Mouse (Mus musculus) thymus, postnatal 10 days (tissue): ENCODE results near the gene Usmg5.

Source experiments
- DNase-seq, 2 experiments: peaks; one replicate each; pipeline ENCODE4 v3.0.0; 2021; ENCODE audit warnings: low spot score in 2 of 2

The Usmg5 gene

GRCm38 (mm10) chr19:47057684-47058083 lies 32.8 kb downstream of the Usmg5 start:
- DNase-seq = no peak

- DNase-seq = no peak
Measured at GRCm38 (mm10) chr19:47053471-47053870, 37.0 kb downstream of the Usmg5 start.

DNA sequence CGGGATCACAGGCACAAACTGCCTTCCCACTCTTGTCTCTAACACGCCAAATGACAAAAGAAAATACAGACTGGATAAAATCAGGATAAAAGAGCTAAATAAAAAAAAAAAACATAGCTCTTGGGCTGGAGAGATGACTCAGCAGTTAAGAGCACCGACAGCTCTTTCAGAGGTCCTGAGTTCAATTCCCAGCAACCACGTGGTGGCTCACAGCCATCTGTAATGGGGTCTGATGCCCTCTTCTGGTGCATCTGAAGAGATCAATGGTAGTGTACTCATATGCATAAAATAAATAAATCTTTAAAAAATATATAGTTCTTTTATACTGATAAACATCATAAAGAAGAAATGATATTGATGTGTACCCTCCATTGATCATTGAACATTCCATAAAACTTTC lies 37.5 kb downstream of the Usmg5 start:
- no peak for DNase-seq

DNA sequence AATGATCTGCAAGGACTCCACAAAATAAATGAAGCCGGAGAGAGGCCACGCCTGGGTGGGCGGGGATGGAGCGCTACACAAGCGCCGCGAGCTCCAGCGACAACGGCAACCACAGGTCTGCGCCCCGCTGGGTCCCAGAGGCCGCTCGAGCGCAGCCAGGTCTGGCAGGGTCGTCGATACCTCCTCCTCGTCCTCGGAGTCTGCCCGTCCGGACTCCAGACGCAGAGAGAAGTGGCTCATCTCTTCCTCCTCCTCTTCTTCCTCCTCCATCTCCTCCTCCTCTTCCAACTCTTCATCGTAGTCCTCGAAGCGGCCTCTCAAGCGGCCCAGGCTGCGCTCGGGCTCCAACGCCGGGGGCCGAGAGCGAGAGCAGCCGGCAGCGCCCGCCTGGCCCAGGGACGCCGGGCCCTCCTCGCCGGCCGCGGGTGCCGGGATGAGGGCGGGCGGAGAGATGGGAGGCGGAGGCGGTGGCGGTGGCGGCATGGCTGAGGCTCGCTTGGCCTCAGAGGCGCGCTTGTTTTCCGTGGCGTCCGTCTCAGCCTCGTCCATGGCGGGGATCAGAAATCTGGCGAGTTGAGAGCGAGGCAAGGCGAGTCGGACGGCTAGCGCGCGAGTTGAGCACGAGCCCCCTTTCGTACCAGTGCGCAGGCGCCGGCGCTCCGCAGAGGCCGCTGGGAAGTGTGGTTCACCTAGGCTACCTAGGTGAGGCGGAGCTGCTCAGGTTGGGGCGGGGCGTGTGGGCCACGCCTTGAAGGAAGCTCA lies 40.0 kb downstream of the Usmg5 start, which contains the start of gene Pcgf6:
Gene Pcgf6, minus strand, starts transcription at position 636 of the 762 bp plus-strand sequence.
- DNase-seq = peak; percentile 69 to 77

DNA sequence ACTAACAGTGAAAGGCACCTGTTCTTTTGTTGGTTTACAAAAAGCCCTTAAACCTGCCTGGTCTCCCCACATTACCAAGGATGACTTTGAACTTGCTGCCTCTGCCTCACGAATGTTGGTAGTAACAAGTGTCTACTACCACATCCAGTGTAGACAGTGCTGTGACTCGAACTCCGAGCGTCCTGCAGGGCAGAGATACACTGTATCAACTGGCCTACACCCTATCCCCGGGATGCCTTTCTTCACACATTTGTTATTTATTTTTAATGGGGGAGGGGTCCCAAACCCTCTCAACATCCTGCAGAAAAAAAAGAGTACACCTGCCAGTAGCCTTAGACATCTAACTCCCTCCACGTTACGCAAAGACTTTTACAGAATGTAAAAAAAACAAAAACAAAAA lies 40.6 kb downstream of the Usmg5 start:
- no peak for DNase-seq

- no peak for DNase-seq
Measured at GRCm38 (mm10) chr19:47049061-47049460, 41.4 kb downstream of the Usmg5 start.

DNA sequence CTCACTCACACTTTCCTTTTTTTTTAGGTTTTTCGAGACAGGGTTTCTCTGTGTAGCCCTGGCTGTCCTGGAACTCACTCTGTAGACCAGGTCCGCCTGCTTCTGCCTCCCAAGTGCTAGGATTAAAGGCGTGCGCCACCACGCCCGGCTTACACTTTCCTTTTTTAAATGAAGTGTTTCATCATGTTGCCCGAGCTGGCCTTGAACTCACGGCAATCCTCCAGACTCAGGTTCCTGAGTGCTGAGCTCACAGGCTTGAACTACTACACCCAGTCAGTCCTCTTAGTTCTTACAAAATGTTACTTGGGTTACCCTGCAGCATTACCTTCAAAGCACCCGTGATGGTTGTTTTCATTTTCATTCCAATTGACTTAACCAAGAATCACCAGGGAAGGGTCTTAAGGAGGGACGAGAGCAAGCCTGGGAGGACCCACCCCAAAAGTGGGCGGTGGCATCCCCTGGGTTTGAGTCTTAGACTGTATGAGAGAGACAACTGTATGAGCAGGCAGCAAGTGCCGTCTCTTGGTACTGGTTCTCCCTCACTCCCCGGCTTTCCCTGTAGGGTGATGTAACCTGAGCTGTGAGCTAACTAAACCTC lies 43.1 kb downstream of the Usmg5 start:
- DNase-seq = no peak

GRCm38 (mm10) chr19:47046343-47046742 lies 44.1 kb downstream of the Usmg5 start:
- no peak for DNase-seq

- peak in 1 of 2 experiments; percentile 22 for DNase-seq
Measured at GRCm38 (mm10) chr19:47043608-47044007, 46.8 kb downstream of the Usmg5 start.

- DNase-seq = no peak
Measured at GRCm38 (mm10) chr19:47040720-47041473, 49.5 kb downstream of the Usmg5 start.

DNA sequence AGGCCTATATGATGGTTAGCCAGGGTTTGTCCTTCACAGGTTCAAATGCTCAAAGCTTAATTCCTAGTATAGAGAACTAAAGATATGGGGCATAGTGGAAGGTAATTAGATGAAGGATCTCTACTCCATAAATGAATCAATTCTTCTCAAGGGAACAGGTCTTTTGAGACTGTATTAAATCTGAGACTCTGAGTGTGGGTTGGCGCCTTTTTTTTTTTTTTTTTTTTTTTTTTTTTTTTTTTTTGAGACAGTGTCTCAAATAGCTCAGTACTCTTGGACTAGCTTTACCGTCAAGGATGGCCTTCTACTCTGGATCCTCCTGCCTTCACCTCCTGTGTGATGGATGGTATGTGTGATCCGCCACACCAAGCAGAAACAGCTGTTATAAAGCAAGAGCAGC lies 53.9 kb downstream of the Usmg5 start:
- DNase-seq = no peak

DNA sequence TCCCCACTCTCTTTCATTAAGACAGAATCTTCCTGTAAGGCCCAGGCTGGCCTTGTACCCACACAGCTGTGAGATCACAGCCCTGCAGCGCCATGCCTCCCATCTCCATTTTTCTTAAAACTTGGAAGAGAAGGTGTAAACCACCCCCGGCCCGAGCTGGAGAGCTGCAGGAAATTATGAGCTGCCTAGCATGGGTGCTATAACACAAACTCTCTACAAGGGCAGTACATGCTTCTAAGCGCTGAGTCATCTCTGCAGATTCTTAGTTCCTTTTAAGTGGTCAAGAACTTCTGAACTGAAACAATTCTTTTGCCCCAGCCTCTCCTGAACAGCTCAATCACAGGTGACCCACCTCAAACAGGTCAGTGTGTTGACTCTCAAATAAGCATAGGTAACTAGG lies 55.5 kb downstream of the Usmg5 start:
- no peak for DNase-seq
